Mouse (Mus musculus) thymus, adult 18-20 months (tissue): ENCODE results near the gene Tceanc.

Experiments used
- DNase-seq, 2 experiments: peaks; one replicate each; pipeline ENCODE4 v3.0.0; 2022; ENCODE audit warnings: mixed read lengths in 2 of 2

Tceanc gene

DNA sequence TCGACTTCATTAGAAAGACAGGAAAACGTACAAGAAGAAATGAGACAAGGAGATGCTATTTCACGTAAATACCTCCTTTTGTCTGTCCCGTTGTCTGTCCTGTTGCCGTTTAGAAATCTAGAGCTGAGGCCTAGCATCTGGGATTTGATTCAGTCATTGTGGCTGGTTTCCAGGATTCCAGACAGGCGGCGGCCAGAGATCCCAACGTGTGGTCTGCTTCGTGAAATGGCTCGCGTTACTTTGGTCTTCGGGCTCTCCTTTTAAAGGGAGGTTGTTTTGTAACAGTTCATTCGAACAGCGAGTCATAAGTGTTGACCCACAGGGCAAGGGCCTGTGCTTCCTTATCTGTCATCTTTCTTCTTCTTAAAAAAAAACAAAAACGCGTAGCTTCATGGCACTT, at the start of gene Tceanc:
Gene Tceanc (minus strand): TSS at position 223 of the 400 bp plus-strand sequence.
- no peak for DNase-seq

DNA sequence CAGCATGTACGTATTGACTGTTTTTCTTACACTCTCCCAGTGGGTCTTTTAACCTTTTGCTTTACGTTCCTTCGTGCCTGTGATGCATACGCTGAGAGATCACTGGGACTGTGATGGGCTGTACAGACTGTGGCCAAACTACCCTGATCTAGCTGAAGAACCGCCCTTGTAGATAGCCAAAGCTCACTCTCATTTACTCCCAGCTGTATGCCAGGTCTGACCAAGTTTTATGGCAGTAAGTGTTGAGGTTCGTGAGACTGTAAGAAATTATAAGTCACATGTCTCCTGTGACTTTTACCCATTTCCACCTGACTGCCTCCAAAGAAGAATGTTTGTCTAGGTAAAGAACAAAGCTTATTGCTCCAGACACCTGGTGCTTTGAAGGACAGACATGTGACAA, 47.6 kb upstream of the Tceanc start:
- DNase-seq, result no peak

DNA sequence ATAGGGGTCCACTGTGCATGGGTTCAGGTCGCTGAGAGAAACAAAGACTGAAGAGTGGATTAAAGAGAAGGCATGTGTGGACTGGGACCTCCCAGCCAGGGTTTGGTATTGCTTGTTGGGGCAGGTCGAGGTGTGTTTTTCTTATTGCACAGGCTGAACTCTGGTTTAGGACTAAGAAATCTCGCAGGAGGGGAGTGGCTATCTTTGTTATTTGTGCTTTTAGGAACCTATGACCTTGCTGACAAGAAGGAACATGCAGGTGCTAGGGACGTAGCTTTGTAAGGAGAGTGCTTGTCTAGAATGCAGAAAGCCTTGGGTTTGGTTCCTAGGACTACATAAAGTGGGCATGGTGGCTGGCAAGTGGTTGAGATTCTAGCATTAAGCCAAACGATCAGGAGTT, 47.0 kb upstream of the Tceanc start:
- no peak for DNase-seq

DNA sequence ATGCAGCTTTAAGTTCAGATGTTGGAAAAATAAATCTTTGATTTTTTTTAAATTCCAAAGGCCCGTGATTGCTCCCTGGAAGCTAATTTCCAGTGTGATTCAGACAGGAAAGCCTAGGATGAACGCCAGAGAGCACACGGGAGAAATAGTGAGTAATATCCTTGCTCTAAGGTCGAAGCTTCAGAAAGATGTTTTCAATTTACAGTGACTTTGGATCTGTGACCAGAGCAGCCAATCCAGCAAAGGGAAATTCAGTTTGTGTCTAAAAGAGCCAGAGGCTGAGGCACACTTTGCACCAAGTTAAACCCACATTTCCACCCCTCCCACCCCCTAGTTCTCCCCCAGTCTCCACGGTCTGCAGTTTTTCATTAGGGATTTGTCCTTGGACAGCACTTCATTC, 46.5 kb upstream of the Tceanc start:
- no peak for DNase-seq

DNA sequence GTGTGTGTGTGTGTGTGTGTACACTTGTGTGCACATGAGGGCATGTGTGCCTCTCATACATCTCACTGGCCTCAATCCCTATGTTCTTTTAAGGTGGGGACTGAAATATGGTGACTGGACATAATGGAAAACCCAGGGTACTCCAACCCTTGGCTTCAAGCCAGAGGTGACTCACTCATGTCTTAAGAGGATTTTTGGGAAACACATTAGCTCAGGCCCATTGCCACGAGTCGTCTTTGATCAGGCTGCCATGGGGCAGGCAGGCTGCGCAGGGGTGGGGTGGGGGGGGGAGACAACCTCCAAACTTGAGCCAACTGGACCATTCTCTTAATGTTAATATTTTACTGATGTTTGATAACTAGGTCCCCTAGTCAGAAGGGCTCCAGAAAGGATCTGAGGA, 41.0 kb upstream of the Tceanc start:
- DNase-seq, result no peak

DNA sequence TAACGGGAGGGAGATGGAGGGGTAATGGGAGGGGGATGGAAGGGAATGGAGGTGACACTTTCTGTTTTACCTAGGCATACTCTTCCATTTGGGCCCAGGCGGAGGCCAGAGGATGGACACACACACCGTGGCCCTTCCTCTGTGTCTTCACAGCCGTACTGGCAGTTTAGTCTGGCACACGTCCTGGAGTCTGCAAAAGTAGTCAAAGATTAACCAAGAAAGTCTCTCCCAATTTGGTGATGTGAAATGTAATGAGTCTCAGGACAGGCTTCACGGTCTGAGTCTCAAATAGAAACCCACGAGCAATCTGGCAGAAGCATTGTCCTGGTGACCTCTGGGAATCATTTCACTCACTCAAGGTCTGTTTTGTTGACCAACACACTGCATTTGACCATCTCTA, 34.0 kb upstream of the Tceanc start:
- DNase-seq, result no peak

DNA sequence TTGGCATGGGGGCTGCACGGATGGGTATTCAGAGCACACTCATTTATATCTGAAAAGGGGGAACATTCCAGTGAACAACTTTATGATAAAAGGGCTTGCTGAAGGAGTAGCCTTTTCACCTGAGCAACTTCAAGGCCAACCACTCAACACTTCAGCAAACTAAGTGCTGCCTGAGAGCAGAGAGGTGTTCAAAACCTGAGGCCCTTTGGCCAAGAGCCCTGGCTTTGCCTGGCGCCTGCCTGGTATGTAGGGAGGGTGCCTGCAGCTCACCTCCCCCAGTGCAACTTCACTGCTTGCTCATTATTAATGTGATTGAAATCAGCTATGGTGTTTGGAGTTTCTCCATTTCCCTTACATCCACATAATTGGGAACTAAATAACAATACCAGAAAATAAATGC, 28.1 kb upstream of the Tceanc start:
- DNase-seq, result no peak

DNA sequence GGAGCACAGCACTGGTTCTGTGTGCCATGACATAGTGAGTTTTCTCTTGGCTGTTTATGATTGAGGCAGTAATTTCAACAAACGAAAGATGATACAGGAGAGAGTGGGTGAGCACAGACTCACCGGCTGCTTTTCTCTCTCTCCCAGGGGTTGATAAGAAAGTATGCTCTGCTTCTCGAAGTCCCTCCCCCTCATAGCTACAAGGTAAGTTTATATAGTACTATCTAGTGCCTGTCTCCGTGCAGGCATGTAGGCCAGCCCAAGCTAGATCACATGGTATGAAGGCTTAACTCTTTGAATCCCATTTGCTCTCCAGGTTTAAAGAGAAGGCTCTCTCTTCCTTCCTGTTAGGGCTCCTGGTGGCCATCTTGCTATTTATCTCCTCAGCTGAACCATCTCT, 16.8 kb upstream of the Tceanc start:
- no peak for DNase-seq

DNA sequence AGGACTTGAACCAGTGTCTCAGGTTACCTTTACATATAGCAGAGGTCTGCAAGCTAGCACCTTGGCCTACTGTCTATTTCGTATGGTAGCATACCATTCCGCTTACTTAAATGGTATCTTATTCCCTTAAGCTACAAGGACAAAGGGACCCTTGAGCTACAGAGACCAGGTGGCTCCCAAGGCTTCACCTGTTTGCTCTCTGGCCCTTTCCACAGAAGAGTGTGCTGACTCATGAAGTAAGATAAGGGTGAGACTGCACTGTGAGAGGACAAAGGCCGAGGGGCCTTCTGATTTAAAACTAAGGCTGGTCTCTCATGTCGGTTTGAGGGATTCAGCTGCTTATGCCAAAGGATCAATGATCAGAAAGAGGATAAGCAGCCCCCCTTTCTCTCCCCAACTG, 15.1 kb upstream of the Tceanc start:
- no peak for DNase-seq

DNA sequence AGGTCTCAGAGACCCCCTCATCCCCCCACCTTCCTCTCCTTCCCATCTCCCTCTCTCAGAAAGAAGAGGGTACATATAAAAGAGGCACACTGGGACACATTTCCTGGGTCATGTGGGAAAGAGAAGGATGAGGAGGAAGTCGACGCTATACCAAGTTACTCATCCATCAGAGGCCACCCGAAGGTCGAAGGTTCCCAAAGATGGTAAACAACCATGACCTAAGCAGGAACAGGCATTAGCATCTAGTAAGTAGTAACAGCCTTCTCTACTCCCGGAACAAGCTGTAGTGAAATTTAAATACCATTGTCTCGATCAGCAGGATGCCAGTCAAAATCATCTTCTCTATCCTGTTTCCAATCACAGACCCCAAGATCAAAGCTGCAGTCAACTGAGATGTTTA, 13.3 kb upstream of the Tceanc start:
- DNase-seq, result no peak

DNA sequence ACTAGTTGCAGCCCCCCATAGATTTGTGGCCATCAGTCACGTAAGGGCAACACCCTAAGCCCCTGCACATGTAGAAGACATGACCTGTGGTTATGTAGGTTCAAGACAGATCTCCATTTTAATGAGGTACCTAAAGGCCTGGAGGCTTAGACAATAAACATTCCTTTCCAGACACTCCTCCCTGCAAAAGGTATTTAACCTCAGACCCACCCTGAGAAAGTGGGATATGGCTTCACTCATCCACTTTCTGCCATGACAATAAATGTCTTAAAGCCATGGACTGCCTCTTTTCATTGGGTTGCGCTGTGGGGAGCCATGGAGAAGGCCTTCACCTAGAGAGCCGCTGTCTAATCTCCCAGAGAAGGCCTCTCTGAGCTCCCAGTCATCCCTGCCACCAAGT, 9.8 kb upstream of the Tceanc start:
- no peak for DNase-seq

DNA sequence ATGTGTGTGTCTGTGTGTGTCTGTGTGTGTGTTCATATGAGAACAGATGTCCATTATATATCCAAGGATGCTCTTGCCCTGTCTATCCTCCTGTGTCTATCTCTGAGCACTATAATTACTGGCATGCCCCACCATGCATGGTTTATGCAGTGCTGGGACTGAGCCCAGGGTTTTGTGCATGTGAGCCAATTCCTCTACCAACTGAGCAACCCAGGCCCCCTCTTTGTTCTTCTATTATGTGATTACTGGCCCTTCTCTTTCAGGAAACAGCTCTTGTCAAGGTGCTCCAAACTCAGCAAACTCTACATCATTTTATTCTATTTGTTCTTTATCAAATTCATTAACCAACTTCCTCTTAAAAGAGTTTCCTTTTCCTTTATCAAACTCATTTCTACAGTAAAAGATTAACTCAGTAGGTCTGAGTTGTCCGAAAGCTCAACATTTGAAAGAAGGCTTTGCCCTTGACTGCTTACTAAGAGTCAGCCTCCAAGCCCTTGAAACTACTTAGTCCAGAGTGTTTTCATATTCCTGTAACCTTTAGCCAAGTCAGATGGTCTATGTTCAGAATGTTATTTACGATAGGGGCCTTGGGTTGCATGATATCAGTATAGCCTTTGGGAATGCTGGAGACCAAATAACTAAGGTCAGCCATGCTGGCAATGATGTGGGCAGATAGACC, 7.4 kb upstream of the Tceanc start:
- no peak for DNase-seq

DNA sequence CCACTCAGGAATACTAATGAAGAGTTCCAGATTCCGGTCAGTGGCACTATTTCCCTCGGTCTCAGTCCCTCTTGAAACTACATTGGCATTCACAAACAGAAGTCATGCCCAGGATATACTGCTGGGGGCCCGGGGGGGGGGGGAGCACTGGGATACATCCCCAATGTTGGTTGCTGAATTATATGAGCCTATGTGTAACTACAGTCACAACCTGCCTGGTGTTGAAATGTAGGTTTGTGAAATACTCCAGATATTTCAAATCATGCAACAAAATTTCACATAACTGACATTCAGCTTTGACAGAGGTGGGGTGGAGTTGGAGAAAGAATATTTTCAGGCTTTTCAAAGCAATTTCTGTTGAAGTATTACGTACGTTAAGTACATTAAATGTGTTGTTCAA, 2.4 kb upstream of the Tceanc start:
- DNase-seq, result no peak

DNA sequence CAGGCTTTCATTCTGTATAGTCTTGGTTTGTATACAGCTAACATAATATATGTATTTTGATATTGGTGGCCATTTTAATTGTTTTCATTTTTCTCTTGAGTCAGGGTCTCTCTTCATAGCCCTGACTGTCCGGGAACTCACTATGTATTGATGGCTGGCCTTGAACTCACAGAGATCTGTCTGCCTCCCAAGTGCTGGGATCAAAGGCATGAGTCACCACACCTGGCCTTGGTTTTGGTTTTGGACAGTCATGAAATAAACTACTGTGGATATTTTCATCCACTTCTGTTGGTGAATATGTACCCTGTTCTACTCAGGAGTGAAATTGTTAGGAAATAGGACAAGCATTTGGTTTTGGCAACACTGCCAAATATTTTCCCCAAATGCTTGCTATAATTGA, 1.7 kb downstream of the Tceanc start:
- DNase-seq, result no peak

DNA sequence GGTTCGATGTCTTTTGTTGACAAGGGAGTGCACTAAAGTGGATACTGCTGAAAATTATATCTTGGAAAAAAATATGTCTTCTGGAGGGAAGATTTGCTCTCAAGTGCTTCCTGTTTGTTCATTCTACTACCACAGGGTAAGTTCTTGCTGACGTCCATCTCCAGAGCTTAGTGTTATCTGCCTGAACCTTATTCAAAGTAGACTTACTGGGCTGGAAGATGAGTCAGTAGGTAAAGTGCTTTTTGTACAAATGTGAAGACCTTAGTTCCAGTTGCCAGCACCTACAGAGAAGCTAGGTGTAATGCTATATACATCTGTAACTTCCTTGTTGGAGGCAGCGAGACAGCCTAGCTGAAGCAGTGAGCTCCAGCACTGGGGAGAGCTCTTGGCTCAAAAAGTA, 2.4 kb downstream of the Tceanc start:
- no peak for DNase-seq

DNA sequence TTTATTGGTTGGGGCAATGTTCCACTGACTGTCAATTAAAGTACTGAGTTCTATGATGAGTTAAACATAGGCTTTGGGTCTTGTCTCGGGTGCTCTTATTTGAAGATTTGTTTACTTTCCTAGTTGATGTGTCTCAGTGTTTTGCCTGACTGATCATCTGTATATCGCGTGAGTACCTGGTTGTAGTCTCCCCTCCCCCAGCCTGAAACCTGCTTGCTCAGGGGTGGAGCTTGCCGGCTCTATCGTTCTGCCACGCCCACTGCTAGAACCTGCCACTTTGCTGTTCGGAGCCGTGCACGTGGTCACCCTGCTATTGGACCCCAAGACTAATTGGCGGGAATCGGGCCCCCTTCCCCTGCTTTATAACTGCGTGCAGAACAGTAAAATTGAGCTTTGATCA, 4.3 kb downstream of the Tceanc start:
- peak in 1 of 2 experiments; percentile 12 for DNase-seq

DNA sequence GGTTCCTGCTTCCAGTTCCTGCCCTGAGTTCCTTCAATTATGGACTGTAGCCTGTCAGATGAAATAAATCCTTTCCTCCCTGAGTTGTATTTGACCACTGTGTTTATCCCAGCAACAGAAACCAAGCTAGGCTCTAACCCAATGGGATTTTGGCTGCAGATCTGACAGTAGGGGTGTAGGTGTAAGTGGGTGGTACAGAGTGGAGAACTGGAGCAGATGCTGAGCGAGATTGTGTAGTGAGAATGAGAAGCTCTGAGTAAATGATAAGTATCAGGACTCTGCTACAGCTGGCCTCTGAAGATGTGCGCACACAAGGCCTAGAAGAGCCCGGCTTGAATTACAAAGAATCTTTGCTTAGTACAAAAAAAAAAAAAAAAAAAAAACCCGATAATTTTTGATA, 6.3 kb downstream of the Tceanc start:
- no peak for DNase-seq

DNA sequence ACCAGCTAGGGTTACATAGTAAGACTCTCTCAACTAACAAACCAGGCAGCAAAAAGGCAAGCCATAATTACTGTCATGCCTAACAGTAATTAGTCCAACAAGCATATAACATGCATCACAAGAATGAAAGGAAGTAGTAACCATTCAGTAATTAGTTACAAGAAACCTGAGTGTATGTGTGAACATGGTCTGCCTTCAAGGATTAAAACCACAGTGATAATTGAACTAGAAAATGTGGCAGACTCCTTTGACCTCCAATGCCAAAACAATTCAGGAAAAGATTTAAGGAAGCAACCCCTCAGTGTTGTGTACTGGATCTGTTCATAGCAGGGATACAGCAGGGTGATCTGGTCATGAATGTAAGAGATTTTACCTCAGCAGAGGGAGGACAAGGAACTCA, 7.3 kb downstream of the Tceanc start:
- no peak for DNase-seq

DNA sequence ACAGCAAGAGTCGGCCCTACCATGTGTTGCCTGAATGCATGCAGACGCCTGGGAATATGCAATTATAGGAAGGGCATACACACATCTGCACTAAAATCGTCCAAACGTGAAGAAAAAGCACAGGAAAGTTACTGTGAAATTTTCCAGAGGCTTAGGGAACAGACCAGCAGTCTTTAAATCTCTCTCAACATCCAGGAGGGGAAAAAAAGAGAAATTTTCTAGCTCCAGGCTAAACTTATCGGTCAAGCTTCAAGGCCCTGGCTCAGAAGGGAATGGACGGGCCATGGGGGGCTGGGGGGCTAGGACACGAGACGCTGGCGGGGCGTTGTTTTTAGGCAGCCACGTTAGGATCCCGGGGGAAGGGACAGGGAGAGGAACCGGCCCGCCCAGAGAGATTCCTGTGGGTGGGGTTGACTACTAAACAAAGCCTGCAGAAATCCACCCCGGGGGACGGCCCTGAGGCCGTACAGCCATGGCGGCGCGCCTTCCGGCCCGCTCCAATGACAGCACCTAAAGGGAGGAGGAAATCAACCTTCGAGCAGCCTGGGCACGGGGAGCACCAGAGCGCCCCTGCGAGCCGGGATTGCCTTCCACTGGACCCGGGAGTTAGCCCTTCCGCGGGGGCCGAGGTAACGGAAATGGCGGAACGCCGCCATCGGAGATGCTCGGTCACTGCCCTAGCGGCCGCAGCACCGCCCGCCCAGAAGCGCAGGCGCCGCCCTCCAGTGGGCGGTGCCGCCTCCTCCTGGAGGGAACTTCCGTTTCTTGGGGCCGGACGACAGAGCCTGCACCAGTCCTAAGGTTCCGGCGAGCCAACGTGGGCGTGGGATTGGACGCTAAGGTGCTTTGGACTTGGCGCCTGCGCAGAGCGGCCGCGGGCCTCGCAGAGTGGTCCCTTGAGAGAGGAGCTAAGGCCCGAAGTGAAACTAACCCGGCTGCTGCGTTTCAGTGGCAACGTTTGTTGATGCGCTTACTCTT, 8.3 kb downstream of the Tceanc start:
- peak; percentile 89 to 93 for DNase-seq

DNA sequence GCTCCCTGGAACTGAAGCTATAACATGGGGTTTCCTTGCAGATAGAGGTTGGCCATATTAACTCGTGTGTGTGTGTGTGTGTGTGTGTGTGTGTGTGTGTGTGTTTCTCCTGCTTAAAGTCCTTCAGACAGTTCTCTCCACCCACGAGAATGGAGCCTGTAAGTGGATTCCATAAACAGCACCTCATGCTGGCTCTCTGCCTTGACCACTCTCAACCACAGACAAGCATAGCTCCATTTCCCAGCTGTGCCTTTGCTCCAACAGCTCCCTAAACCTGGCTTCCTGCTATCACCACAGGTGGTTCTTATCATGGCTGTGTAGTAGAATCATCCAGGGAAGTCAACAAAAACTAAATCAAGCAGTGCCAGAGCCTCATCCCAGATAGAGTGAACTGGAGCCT, 13.9 kb downstream of the Tceanc start:
- DNase-seq, result no peak

DNA sequence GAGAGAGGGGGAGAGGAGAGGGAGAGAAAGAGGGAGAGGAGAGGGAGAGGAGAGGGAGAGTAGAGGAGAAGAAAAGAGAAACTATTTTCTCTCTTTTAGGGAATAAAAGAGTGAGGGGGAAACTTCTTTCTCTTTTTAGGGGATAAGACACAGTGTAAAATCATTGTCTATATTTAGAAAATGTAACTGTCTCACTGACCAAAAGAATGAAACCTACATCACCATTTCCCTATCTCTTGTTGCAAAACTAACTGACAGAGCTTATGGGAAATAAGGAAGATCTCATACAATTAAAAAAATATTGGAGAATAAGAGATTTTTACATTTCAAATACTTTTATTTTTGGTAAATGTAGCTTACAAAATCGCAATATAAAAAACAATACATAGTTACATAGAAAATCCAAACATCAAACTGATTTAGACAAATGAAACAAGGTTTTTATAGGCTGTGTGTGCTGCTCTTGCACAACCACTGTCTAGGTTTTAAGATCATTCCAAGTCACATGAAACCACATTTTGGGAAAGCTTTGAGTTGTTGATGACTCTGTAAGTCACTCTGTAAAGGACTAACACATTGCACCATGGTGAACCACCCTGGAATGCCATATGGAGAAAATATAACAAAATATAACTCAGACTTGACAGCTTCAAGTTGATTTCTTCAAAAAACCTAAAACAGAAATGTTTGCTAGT, 18.7 kb downstream of the Tceanc start:
- no peak for DNase-seq

DNA sequence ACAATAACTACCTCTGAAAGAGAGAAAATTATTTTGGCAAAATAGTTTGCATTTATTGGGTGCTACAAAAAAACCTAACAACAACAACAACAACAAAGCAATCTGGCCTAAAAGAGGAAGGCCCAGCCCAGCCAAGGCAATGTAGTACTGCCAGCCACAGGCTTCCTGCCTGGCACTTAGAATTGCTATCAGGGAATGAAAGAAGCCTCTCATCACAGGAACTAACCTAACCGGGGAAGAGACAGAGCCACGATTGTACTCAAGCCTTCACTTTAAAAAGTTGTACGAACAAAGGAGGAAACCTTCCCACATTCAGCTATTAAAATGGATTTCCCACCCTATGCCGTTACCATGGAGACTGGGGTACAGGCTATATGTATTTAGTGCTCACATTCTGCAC, 20.6 kb downstream of the Tceanc start:
- DNase-seq, result no peak

DNA sequence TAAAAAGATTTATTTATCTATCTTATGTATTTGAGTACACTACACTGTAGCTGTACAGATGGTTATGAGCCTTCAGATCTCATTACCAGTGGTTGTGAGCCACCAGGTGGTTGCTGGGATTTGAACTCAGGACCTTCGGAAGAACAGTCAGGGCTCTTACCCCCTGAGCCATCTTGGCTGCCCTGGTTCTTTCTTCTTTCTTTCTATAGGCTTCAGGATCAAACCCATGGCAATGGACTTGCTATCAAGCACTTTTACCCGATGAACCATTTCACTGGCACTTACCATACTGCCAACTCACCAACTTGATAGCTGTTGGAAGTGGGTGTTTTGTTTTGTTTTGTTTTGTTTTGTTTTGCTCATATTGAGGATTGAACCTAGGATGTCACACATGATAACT, 23.3 kb downstream of the Tceanc start:
- DNase-seq, result no peak
